Mouse (Mus musculus) small intestine, adult 2 months (tissue): Measurements from ENCODE around the gene Lpp. TPM values are rescaled to one million over a fixed set of nuclear protein-coding genes. Genes with fewer than 3 reads are reported as not detected.

ENCODE experiments used
- H3K27ac ChIP-seq: fragments of 200-500 bp; 2 replicates; pipeline ENCODE4 v1.5.1; 2012; ENCODE audit warnings: low read depth, low read length, control low read depth, inconsistent platforms; ENCODE audit not compliant: insufficient read depth
- H3K27me3 ChIP-seq: fragments of 200-500 bp; 2 replicates; pipeline ENCODE4 v1.6.1; 2012; ENCODE audit warnings: mild to moderate bottlenecking, moderate library complexity, low read length, inconsistent platforms; ENCODE audit not compliant: control insufficient read depth, insufficient read depth
- H3K36me3 ChIP-seq: fragments of 200-500 bp; 2 replicates; pipeline ENCODE4 v1.6.1; 2012; ENCODE audit warnings: mild to moderate bottlenecking, low read length, control low read depth, inconsistent platforms; ENCODE audit not compliant: control insufficient read depth, insufficient read depth
- H3K4me1 ChIP-seq: fragments of 200-500 bp; 2 replicates; pipeline ENCODE4 v1.6.1; 2012; ENCODE audit warnings: low read length, inconsistent platforms, mixed read lengths; ENCODE audit not compliant: control insufficient read depth, insufficient read depth, insufficient read length
- H3K4me3 ChIP-seq: fragments of 200-500 bp; 2 replicates; pipeline ENCODE4 v1.5.1; 2012; ENCODE audit warnings: low read depth, mild to moderate bottlenecking, control low read depth, inconsistent platforms, low read length, moderate library complexity
- CTCF ChIP-seq: fragments of 200-500 bp; IDR thresholded peaks from 2 replicates; pipeline ENCODE4 v1.5.1; 2012; ENCODE audit warnings: low read depth, mild to moderate bottlenecking, control low read depth, inconsistent platforms, low read length, moderate library complexity, mixed read lengths; ENCODE audit not compliant: insufficient replicate concordance, insufficient read length; ENCODE audit errors: extremely low read depth
- POLR2A ChIP-seq: fragments of 200-500 bp; IDR thresholded peaks from 2 replicates; pipeline ENCODE4 v1.6.1; 2012; ENCODE audit warnings: low read depth, mild to moderate bottlenecking, control low read depth, inconsistent platforms, low read length, moderate library complexity
- WGBS: fragments of 180-500 bp; shearing (Covaris S2); methylation state at CpG from one replicate; pipeline ENCODE4 v1.1.7; 2018; 5-methylcytosine and 5-hydroxymethylcytosine counted together
- polyA plus RNA-seq: library from polyadenylated mRNA; depleted of rRNA; stranded (reverse); fragments of >200 nt; gene quantifications from 2 replicates; pipeline ENCODE4 v1.2.3, GENCODE M21; 2012

The Lpp gene
- polyA plus RNA-seq, 1 experiment = 23.6 TPM

GRCm38 (mm10) chr16:24399524-24399923 lies 6.2 kb downstream of the Lpp start:
- H3K4me1 ChIP-seq = peaks cover 49% of the 10 kb centered on the region; the same call in 1 of the 2 replicates
- no peaks in the 10 kb centered on the region for H3K27me3 ChIP-seq
- peak; percentile 13; the same call in 1 of the 2 replicates for TF ChIP-seq CTCF
- no peak for TF ChIP-seq POLR2A
- H3K27ac ChIP-seq = no peak overlapping the region
- H3K36me3 ChIP-seq = no peaks in the 10 kb centered on the region
- H3K4me3 ChIP-seq = no peak overlapping the region
- WGBS = 41% methylated on average over 5 of the region's 5 CpGs

GRCm38 (mm10) chr16:24400776-24401175 lies 7.5 kb downstream of the Lpp start:
- no peak overlapping the region for H3K4me3 ChIP-seq
- 70% methylated on average over 2 of the region's 2 CpGs for WGBS

DNA sequence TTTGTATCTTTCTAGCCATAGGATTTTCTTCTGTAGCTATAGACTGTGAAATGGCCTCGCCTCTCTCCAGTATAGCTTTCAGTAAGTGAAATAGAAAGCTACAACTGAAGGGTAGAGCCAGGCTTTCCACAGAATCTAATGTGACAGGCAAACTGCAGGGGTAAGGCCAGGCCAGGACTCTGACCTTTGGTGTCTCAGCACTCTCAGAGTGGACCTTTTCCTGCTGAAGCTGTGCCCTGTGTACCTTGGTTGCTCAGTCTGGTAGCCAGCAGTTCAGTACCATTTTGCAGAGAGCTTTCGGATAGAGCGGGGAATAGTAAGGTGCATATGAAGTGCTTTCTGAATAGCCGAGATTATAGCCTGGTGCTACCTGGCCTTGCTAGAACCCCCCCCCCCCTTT lies 9.5 kb downstream of the Lpp start:
- TF ChIP-seq CTCF (no peak), POLR2A (no peak)
- 66% methylated on average over 4 of the region's 4 CpGs for WGBS
- Histone ChIP-seq H3K27me3 (no peaks in the 10 kb centered on the region), H3K4me3 (no peak overlapping the region), H3K36me3 (no peaks in the 10 kb centered on the region), H3K4me1 (peaks cover 28% of the 10 kb centered on the region; the same call in 1 of the 2 replicates), H3K27ac (peak overlapping the region; percentile 80)

More at GRCm38 (mm10) chr16:24400776-24401175, 7.5 kb downstream of the Lpp start:
- Histone ChIP-seq H3K27me3 (no peaks in the 10 kb centered on the region), H3K36me3 (no peaks in the 10 kb centered on the region), H3K4me1 (peaks cover 42% of the 10 kb centered on the region; the same call in 1 of the 2 replicates), H3K27ac (no peak overlapping the region)
- TF ChIP-seq CTCF (no peak), POLR2A (no peak)

DNA sequence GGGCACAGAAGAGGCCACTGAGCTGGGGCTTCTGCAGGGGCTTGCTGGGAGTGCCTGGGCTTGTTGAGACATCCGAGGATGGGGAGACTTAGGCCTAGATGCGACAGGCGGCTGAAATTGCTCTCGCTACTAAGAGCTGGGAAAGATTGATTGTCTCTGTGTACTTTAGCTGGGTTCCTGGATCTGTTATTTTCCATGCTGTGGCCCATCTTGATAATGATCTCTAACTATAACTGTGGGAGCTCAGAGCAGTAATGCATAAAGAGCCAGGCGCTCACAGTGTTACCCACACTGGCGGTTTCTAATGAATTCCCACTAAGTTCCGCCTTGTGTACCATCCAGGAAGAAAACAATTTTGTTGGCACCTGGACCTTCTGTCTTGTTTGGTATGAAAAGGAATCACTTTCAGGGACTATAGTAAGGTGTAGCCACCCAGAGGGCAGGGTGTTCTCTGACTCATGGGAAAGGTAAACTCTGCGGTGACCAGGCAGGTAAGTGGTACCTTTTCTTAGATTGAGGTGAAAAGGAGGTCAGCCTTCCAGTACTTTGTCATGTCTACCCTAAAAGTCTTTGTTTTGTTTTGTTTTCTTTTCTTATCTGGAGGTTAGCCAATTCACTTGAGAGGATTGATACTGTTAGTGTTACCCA lies 10.6 kb downstream of the Lpp start:
- H3K27ac ChIP-seq = peak overlapping the region; percentile 48; the same call in 1 of the 2 replicates
- no peaks in the 10 kb centered on the region for H3K36me3 ChIP-seq
- no peaks in the 10 kb centered on the region for H3K27me3 ChIP-seq
- H3K4me3 ChIP-seq = no peak overlapping the region
- TF ChIP-seq CTCF = no peak
- WGBS = 61% methylated on average over 8 of the region's 8 CpGs
- H3K4me1 ChIP-seq = peaks cover 21% of the 10 kb centered on the region; the same call in 1 of the 2 replicates

DNA sequence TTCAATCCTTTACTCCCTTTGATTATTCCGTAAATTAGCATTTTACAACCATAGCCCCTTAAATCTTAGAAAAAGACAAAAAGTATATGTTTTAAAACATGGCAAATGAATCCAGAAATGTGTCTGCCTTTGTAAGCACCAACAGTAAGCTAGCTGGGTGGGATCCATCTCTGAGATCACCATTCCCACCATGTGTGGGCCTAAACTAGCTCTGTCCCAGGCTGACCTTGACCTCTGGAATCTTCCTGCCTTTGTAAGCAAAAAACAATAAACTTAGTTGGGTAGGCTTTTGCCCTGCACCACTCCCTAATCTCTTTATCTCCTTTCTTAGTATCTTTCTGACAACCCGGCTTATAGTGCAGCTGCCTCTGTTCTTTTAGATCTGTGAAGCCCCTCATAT lies 13.2 kb downstream of the Lpp start:
- H3K27ac ChIP-seq = no peak overlapping the region
- no peaks in the 10 kb centered on the region for H3K36me3 ChIP-seq
- TF ChIP-seq POLR2A = no peak
- no peak for TF ChIP-seq CTCF
- no peaks in the 10 kb centered on the region for H3K27me3 ChIP-seq
- H3K4me3 ChIP-seq = no peak overlapping the region
- peaks cover 8% of the 10 kb centered on the region; the same call in 1 of the 2 replicates for H3K4me1 ChIP-seq
- WGBS = 83% methylated on average over 2 of the region's 2 CpGs

DNA sequence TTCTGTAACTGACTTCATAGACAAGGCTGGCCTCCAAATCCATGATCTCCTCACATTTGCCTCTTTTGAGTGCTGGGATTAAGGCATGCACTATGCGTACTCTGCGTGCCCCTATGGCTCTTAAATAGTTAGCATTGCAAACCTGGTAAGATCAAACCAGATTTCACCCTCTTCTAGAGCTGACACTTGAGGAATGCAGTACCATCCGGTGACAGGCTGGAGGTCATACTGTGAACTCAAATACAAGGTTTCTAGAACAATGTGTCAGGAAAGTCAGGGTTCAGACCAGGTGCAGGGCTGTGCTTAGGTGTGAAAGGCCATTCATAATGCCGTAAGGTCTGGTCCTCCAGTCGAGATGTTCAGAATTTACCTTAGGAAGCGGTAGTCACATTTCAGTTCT lies 18.0 kb downstream of the Lpp start:
- Histone ChIP-seq H3K27ac (no peak overlapping the region), H3K4me1 (peaks cover 7% of the 10 kb centered on the region), H3K27me3 (no peaks in the 10 kb centered on the region), H3K4me3 (no peak overlapping the region), H3K36me3 (0 out of 2 replicates have a peak, but pooled peaks cover 1% of the 10 kb centered on the region)
- TF ChIP-seq CTCF (no peak), POLR2A (no peak)
- WGBS = 90% methylated on average over 6 of the region's 6 CpGs

DNA sequence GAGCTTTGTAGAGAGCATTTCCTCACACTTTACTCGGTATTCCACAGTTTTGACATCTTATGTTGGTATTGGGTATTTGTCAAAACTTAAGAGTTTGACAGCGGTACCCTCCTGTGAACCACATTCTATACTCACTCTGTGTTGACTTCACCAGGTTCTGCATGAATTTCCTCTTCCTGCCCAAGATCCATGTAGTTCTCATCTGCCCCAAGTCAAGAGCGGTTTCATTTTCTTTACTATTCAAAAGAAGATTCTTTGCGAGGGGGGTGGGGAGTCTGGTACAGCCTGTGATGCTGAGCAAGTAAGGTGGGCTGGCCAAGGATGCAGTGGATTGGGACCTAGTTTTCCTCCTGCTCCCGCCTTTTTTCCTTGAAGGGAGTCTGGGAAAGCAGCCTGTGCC lies 18.9 kb downstream of the Lpp start:
- Histone ChIP-seq H3K27ac (peak overlapping the region; percentile 55), H3K36me3 (0 out of 2 replicates have a peak, but pooled peaks cover 1% of the 10 kb centered on the region), H3K4me1 (peaks cover 7% of the 10 kb centered on the region), H3K4me3 (no peak overlapping the region), H3K27me3 (no peaks in the 10 kb centered on the region)
- 75% methylated on average over 5 of the region's 5 CpGs for WGBS
- TF ChIP-seq POLR2A = no peak
- no peak for TF ChIP-seq CTCF
